Mouse (Mus musculus) layer of hippocampus, adult 2 months (tissue): Measurements from ENCODE around the gene Grm6. TPM values are rescaled to one million over a fixed set of nuclear protein-coding genes. Genes with fewer than 3 reads are reported as not detected.
A peak's percentile ranks its signal among the peaks of the same experiment; 100 is the strongest.

Experiments
- DNase-seq, 2 experiments: peaks; one replicate each; pipeline ENCODE4 v3.0.0; 2022; ENCODE audit warnings: low spot score in 2 of 2
- H3K27ac ChIP-seq: fragments of 200-600 bp; 2 replicates; pipeline ENCODE4 v1.8.1; 2022
- H3K4me3 ChIP-seq: fragments of 200-600 bp; 2 replicates; pipeline ENCODE4 v1.8.1; 2022; ENCODE audit warnings: mild to moderate bottlenecking
- CTCF ChIP-seq: fragments of 200-600 bp; conservative IDR thresholded peaks from 2 replicates; pipeline ENCODE4 v1.8.1; 2022; ENCODE audit warnings: antibody characterized with exemption, mild to moderate bottlenecking, moderate library complexity
- long read RNA-seq, 2 experiments: library from polyadenylated mRNA; stranded (forward); transcript quantifications; one replicate each; pipeline ENCODE4 v2.0.0; 2021; ENCODE audit warnings: borderline mapping rate in 2 of 2
- total RNA-seq, 2 experiments: library from RNA; stranded (reverse); gene quantifications; 2 replicates each; pipeline ENCODE4 v1.2.3; 2021

Gene Grm6
- not detected for total RNA-seq
- long read RNA-seq, experiment 1 = 0 reads
- long read RNA-seq, experiment 2 = 0 reads

- peak within 1 kb of the TSS; percentile 53 for H3K4me3 ChIP-seq
- no peak within 1 kb of the TSS for H3K27ac ChIP-seq
- TF ChIP-seq CTCF = no peak
Observed at GRCm38 (mm10) chr11:50850177-50850735, at the start of gene Grm6. Gene Grm6, plus strand, starts transcription at chr11:50850685.

GRCm38 (mm10) chr11:50814233-50814632 lies 36.3 kb upstream of the Grm6 start:
- Histone ChIP-seq H3K4me3 (no peak overlapping the region), H3K27ac (no peak overlapping the region)
- no peak for TF ChIP-seq CTCF
- no peak for DNase-seq

More at GRCm38 (mm10) chr11:50850177-50850735, at the start of gene Grm6:
- no peak for DNase-seq

GRCm38 (mm10) chr11:50826214-50826613 lies 24.3 kb upstream of the Grm6 start:
- no peak for DNase-seq
- Histone ChIP-seq H3K27ac (no peak overlapping the region), H3K4me3 (peak overlapping the region; percentile 69; the same call in 1 of the 2 replicates)
- TF ChIP-seq CTCF = no peak

- peak; percentile 91 to 93 for DNase-seq
- no peak for TF ChIP-seq CTCF
- peak within 1 kb of the TSS; percentile 69 for H3K4me3 ChIP-seq
- H3K27ac ChIP-seq = peak within 1 kb of the TSS; percentile 91
Observed at GRCm38 (mm10) chr11:50827010-50827953, 23.2 kb upstream of the Grm6 start, which contains the start of gene Zfp354c. Gene Zfp354c, minus strand, starts transcription at chr11:50827724.

- DNase-seq = no peak
- TF ChIP-seq CTCF = no peak
- Histone ChIP-seq H3K4me3 (no peak overlapping the region), H3K27ac (no peak overlapping the region)
Observed at GRCm38 (mm10) chr11:50835727-50836126, 14.8 kb upstream of the Grm6 start.

- TF ChIP-seq CTCF = no peak
- peak within 1 kb of the TSS; percentile 95 for H3K27ac ChIP-seq
- peak; percentile 95 for DNase-seq
- peak within 1 kb of the TSS; percentile 66 for H3K4me3 ChIP-seq
Observed at GRCm38 (mm10) chr11:50841023-50841735, 9.3 kb upstream of the Grm6 start, which contains the start of gene Zfp879. Gene Zfp879, minus strand, starts transcription at chr11:50841552.

- TF ChIP-seq CTCF = no peak
- Histone ChIP-seq H3K4me3 (no peak overlapping the region), H3K27ac (no peak overlapping the region)
- DNase-seq = no peak
Observed at GRCm38 (mm10) chr11:50845951-50846350, 4.5 kb upstream of the Grm6 start.

- no peak overlapping the region for H3K27ac ChIP-seq
- TF ChIP-seq CTCF = peak; percentile 77
- no peak overlapping the region for H3K4me3 ChIP-seq
- DNase-seq = no peak
Observed at GRCm38 (mm10) chr11:50847047-50847446, 3.4 kb upstream of the Grm6 start.

- Histone ChIP-seq H3K4me3 (no peak overlapping the region), H3K27ac (no peak overlapping the region)
- no peak for DNase-seq
- TF ChIP-seq CTCF = no peak
Observed at GRCm38 (mm10) chr11:50848520-50849137, 1.9 kb upstream of the Grm6 start.

- no peak overlapping the region for H3K27ac ChIP-seq
- H3K4me3 ChIP-seq = no peak overlapping the region
- no peak for TF ChIP-seq CTCF
- no peak for DNase-seq
Observed at GRCm38 (mm10) chr11:50849310-50849709, 1.2 kb upstream of the Grm6 start.

- Histone ChIP-seq H3K4me3 (peak overlapping the region; percentile 53), H3K27ac (no peak overlapping the region)
- DNase-seq = no peak
- TF ChIP-seq CTCF = no peak
Observed at GRCm38 (mm10) chr11:50850989-50851601, 610 bp downstream of the Grm6 start.

GRCm38 (mm10) chr11:50878641-50879040 lies 28.2 kb downstream of the Grm6 start:
- TF ChIP-seq CTCF = no peak
- Histone ChIP-seq H3K27ac (no peak overlapping the region), H3K4me3 (no peak overlapping the region)
- no peak for DNase-seq
